Mouse (Mus musculus) thymus, postnatal 10 days (tissue): ENCODE data around the gene A630089N07Rik.

Source experiments
- DNase-seq, 2 experiments: peaks; one replicate each; pipeline ENCODE4 v3.0.0; 2021; ENCODE audit warnings: low spot score in 2 of 2

Gene A630089N07Rik

GRCm38 (mm10) chr16:97962151-97962948 lies 119.9 kb downstream of the A630089N07Rik start, which contains the start of the genes C2cd2 and Zbtb21:
C2cd2 (minus strand) TSS chr16:97962598.
Zbtb21 (minus strand) TSS chr16:97962622.
- DNase-seq, result peak; percentile 90 to 91

GRCm38 (mm10) chr16:97961381-97962150 lies 120.7 kb downstream of the A630089N07Rik start:
- DNase-seq, result no peak

GRCm38 (mm10) chr16:97960348-97960747 lies 121.9 kb downstream of the A630089N07Rik start:
- DNase-seq, result no peak

GRCm38 (mm10) chr16:97958401-97958973 lies 123.8 kb downstream of the A630089N07Rik start:
- DNase-seq, result no peak

GRCm38 (mm10) chr16:97957626-97958025 lies 124.6 kb downstream of the A630089N07Rik start:
- DNase-seq, result no peak

GRCm38 (mm10) chr16:97956011-97956410 lies 126.2 kb downstream of the A630089N07Rik start:
- DNase-seq, result no peak

GRCm38 (mm10) chr16:97953300-97953699 lies 128.9 kb downstream of the A630089N07Rik start:
- no peak for DNase-seq

GRCm38 (mm10) chr16:97952801-97953200 lies 129.4 kb downstream of the A630089N07Rik start:
- no peak for DNase-seq

- DNase-seq, result no peak
Measured at GRCm38 (mm10) chr16:97952371-97952770, 129.9 kb downstream of the A630089N07Rik start.
